ENCODE assay signal across 8 mouse cellular contexts in genomic region chr5:30113881-30114760, GRCm38 (mm10). TPM values are rescaled to one million over a fixed set of nuclear protein-coding genes. Genes with fewer than 3 reads are reported as not detected.
DNase-seq lines count a peak whose midpoint lies in the region; ATAC-seq and TF ChIP-seq lines count a peak whose summit lies in the region.

No protein-coding gene starts in this region.

- H3K27ac ChIP-seq in ES-Bruce4 (ENCODE audit: insufficient read depth, low read length): no peak overlapping the region
- no peak overlapping the region for H3K27ac ChIP-seq in forebrain, embryonic 15.5 days (replicated peaks)

- peak; percentile 91 for ATAC-seq in forebrain, embryonic 15.5 days (replicated peaks)

- no peaks in the 10 kb centered on the region for H3K36me3 ChIP-seq in ES-Bruce4 (ENCODE audit: control insufficient read depth, insufficient read depth, low read length, poor library complexity, severe bottlenecking)
- peaks cover 26% of the 10 kb centered on the region for H3K36me3 ChIP-seq in forebrain, embryonic 15.5 days

- peak overlapping the region; percentile 61 for H3K4me2 ChIP-seq in forebrain, embryonic 15.5 days (replicated peaks)

- no peaks in the 10 kb centered on the region for H3K4me1 ChIP-seq in ES-Bruce4 (ENCODE audit: control insufficient read depth, insufficient read depth, low read length)
- peaks cover 39% of the 10 kb centered on the region for H3K4me1 ChIP-seq in forebrain, embryonic 15.5 days

- peak; percentile 76 for DNase-seq in brain, adult 2 months (ENCODE audit: low read depth, low spot score)
- DNase-seq in heart, postnatal 36 days: peak; percentile 70 to 74
- peak; percentile 18 for DNase-seq in layer of hippocampus, adult 9-10 months (ENCODE audit: low spot score)
- peak; percentile 83 for DNase-seq in lung, postnatal 10 days
- peak; percentile 92 for DNase-seq in retina, postnatal 1 day
- peak; percentile 47 for DNase-seq in urinary bladder, postnatal 25 days (ENCODE audit: low spot score)

- no peaks in the 10 kb centered on the region for H3K27me3 ChIP-seq in ES-Bruce4 (ENCODE audit: control insufficient read depth, insufficient read depth, low read length, poor library complexity, severe bottlenecking)
- H3K27me3 ChIP-seq in forebrain, embryonic 15.5 days: no peaks in the 10 kb centered on the region

- no peak for TF ChIP-seq EP300 in ES-Bruce4 (IDR thresholded peaks at IDR 0.05; ENCODE audit: insufficient read depth, low read depth, low read length)

- no peaks in the 10 kb centered on the region for H3K9me3 ChIP-seq in ES-Bruce4 (replicated peaks; ENCODE audit: control insufficient read depth, insufficient read depth, low read length, poor library complexity, severe bottlenecking)
- H3K9me3 ChIP-seq in forebrain, embryonic 15.5 days: no peaks in the 10 kb centered on the region

- no peak for TF ChIP-seq POLR2A in ES-Bruce4 (IDR thresholded peaks at IDR 0.05; ENCODE audit: insufficient read depth, low read length)

- peak; percentile 46 for TF ChIP-seq CTCF in ES-Bruce4 (IDR thresholded peaks at IDR 0.05; ENCODE audit: low read depth, low read length)

- intact Hi-C loops in heart, postnatal 36 days (cut with DNase I): loop anchor here (5.0 kb wide), 1 partner anchor 292 kb away; no protein-coding TSS in a partner anchor

- peak overlapping the region; percentile 51 for H3K9ac ChIP-seq in ES-Bruce4 (ENCODE audit: low read depth, poor library complexity, severe bottlenecking)
- peak overlapping the region; percentile 41 for H3K9ac ChIP-seq in forebrain, embryonic 15.5 days (replicated peaks)

- H3K4me3 ChIP-seq in ES-Bruce4 (ENCODE audit: low read depth, low read length): peak overlapping the region; percentile 68
- H3K4me3 ChIP-seq in forebrain, embryonic 15.5 days: peak overlapping the region; percentile 44

- WGBS in forebrain, embryonic 15.5 days: 4% methylated on average over 102 of the region's 103 CpGs

RNA-seq across cellular contexts. Expression of gene 3110082J24Rik, which starts 8.2 kb away (rescaled TPM):
- polyA plus RNA-seq in ES-Bruce4 (2011; ENCODE audit: insufficient read depth, insufficient read length, low read depth, missing spikeins): not detected in 2 replicates
- polyA plus RNA-seq in forebrain, embryonic 15.5 days (2015; fragmentation: Nextera tagmentation; extraction: Ambion mirVana): 2.9 and 3.1 TPM in 2 replicates
- not detected for total RNA-seq in heart, postnatal 36 days (2021)

RNA-seq across cellular contexts. Expression of gene Garem2, which starts 9.2 kb away (rescaled TPM):
- polyA plus RNA-seq in ES-Bruce4 (2011; ENCODE audit: insufficient read depth, insufficient read length, low read depth, missing spikeins): 0.67 and 1.0 TPM in 2 replicates
- polyA plus RNA-seq in forebrain, embryonic 15.5 days (2015; fragmentation: Nextera tagmentation; extraction: Ambion mirVana): 12.7 and 12.8 TPM in 2 replicates
- total RNA-seq in heart, postnatal 36 days (2021): under 1 TPM; 0.11 to 0.14 TPM

RNA-seq across cellular contexts. Expression of gene Tyms, which starts 40.7 kb away (rescaled TPM):
- polyA plus RNA-seq in ES-Bruce4 (2011; ENCODE audit: insufficient read depth, insufficient read length, low read depth, missing spikeins): 82.8 and 94.5 TPM in 2 replicates
- 99.2 and 114 TPM in 2 replicates for polyA plus RNA-seq in forebrain, embryonic 15.5 days (2015; fragmentation: Nextera tagmentation; extraction: Ambion mirVana)
- 1 to 10 TPM; 4.1 to 4.7 TPM for total RNA-seq in heart, postnatal 36 days (2021)

RNA-seq across cellular contexts. Expression of gene Hadha, which starts 40.8 kb away (rescaled TPM):
- polyA plus RNA-seq in ES-Bruce4 (2011; ENCODE audit: insufficient read depth, insufficient read length, low read depth, missing spikeins): 59.3 and 65.7 TPM in 2 replicates
- polyA plus RNA-seq in forebrain, embryonic 15.5 days (2015; fragmentation: Nextera tagmentation; extraction: Ambion mirVana): 73.9 and 79.7 TPM in 2 replicates
- total RNA-seq in heart, postnatal 36 days (2021): 1,000 to 10,000 TPM; 1,332 to 1,358 TPM

RNA-seq across cellular contexts. Expression of gene Hadhb, which starts 40.9 kb away (rescaled TPM):
- polyA plus RNA-seq in ES-Bruce4 (2011; ENCODE audit: insufficient read depth, insufficient read length, low read depth, missing spikeins): 44.7 and 45.3 TPM in 2 replicates
- polyA plus RNA-seq in forebrain, embryonic 15.5 days (2015; fragmentation: Nextera tagmentation; extraction: Ambion mirVana): 65.2 and 73.6 TPM in 2 replicates
- 1,000 to 10,000 TPM; 2,118 to 2,205 TPM for total RNA-seq in heart, postnatal 36 days (2021)

Comparison
In these comparisons a context has a peak if more than half of its experiments do, and no peak if none do; other contexts are left out.
1. DNase-seq: peak in every context shown above with its lines; median percentile 92 in retina, postnatal 1 day; 83 in lung, postnatal 10 days; 76 in brain, adult 2 months; 72 in heart, postnatal 36 days; 47 in urinary bladder, postnatal 25 days; 18 in layer of hippocampus, adult 9-10 months.